In genomic region chr3:130708967-130709924, GRCm38 (mm10) we compare ENCODE assay signal across 8 mouse cellular contexts. TPM values are rescaled to one million over a fixed set of nuclear protein-coding genes. Genes with fewer than 3 reads are reported as not detected.
DNase-seq lines count a peak whose midpoint lies in the region; ATAC-seq and TF ChIP-seq lines count a peak whose summit lies in the region.

Ostc (minus strand) TSS chr3:130709444.

- peak within 1 kb of the TSS; percentile 77 for H3K4me2 ChIP-seq in embryonic facial prominence, embryonic 13.5 days
- peak within 1 kb of the TSS; percentile 72 for H3K4me2 ChIP-seq in limb, embryonic 12.5 days
- H3K4me2 ChIP-seq in midbrain, embryonic 15.5 days = peak within 1 kb of the TSS; percentile 69

- H3K9me3 ChIP-seq in embryonic facial prominence, embryonic 13.5 days = no peaks in the 10 kb centered on the region
- no peaks in the 10 kb centered on the region for H3K9me3 ChIP-seq in limb, embryonic 12.5 days
- H3K9me3 ChIP-seq in midbrain, embryonic 15.5 days = no peaks in the 10 kb centered on the region

- TF ChIP-seq CTCF in kidney, adult 2 months (conservative IDR thresholded peaks at IDR 0.05; ENCODE audit: insufficient read depth, insufficient read length, low read depth, low read length) = no peak
- TF ChIP-seq CTCF in spleen, adult 2 months (IDR thresholded peaks at IDR 0.05; ENCODE audit: extremely low read depth, insufficient read depth, insufficient read length, insufficient replicate concordance) = no peak

- peak; percentile 72 for TF ChIP-seq POLR2A in kidney, adult 2 months (IDR thresholded peaks at IDR 0.05; ENCODE audit: low read depth, low read length)
- TF ChIP-seq POLR2A in spleen, adult 2 months (IDR thresholded peaks at IDR 0.05; ENCODE audit: low read depth, low read length) = peak; percentile 88

- H3K27me3 ChIP-seq in embryonic facial prominence, embryonic 13.5 days = no peaks in the 10 kb centered on the region
- no peaks in the 10 kb centered on the region for H3K27me3 ChIP-seq in kidney, adult 2 months (replicated peaks; ENCODE audit: control insufficient read depth, insufficient read depth, low read length)
- no peaks in the 10 kb centered on the region for H3K27me3 ChIP-seq in limb, embryonic 12.5 days
- no peaks in the 10 kb centered on the region for H3K27me3 ChIP-seq in midbrain, embryonic 15.5 days (replicated peaks)
- no peaks in the 10 kb centered on the region for H3K27me3 ChIP-seq in spleen, adult 2 months (ENCODE audit: control insufficient read depth, insufficient read depth, low read length)

- peak within 1 kb of the TSS; percentile 89 for H3K27ac ChIP-seq in embryonic facial prominence, embryonic 13.5 days
- peak within 1 kb of the TSS; percentile 70; the same call in 1 of the 2 replicates for H3K27ac ChIP-seq in kidney, adult 2 months (ENCODE audit: insufficient read depth, low read depth, low read length)
- H3K27ac ChIP-seq in limb, embryonic 12.5 days = peak within 1 kb of the TSS; percentile 88
- H3K27ac ChIP-seq in midbrain, embryonic 15.5 days = peak within 1 kb of the TSS; percentile 87
- H3K27ac ChIP-seq in spleen, adult 2 months (ENCODE audit: insufficient read depth, low read length) = peak within 1 kb of the TSS; percentile 94

- H3K4me3 ChIP-seq in embryonic facial prominence, embryonic 13.5 days = peak within 1 kb of the TSS; percentile 84
- H3K4me3 ChIP-seq in kidney, adult 2 months (ENCODE audit: insufficient read depth, low read depth, low read length) = peak within 1 kb of the TSS; percentile 95
- H3K4me3 ChIP-seq in limb, embryonic 12.5 days (replicated peaks) = peak within 1 kb of the TSS; percentile 76
- H3K4me3 ChIP-seq in midbrain, embryonic 15.5 days = peak within 1 kb of the TSS; percentile 62
- H3K4me3 ChIP-seq in spleen, adult 2 months (ENCODE audit: extremely low read depth, insufficient read depth, insufficient read length) = peak within 1 kb of the TSS; percentile 99

- peak; percentile 92 for ATAC-seq in embryonic facial prominence, embryonic 13.5 days (ENCODE audit: insufficient number of reproducible peaks, insufficient read depth, low FRiP score, low TSS enrichment, low read depth)
- peak; percentile 94 for ATAC-seq in limb, embryonic 12.5 days (ENCODE audit: insufficient number of reproducible peaks, insufficient read depth, low FRiP score, low TSS enrichment, low read depth)
- ATAC-seq in midbrain, embryonic 15.5 days (replicated peaks) = peak; percentile 97

- under 1% methylated on average over 45 of the region's 45 CpGs for WGBS in embryonic facial prominence, embryonic 13.5 days
- WGBS in kidney, adult 2 months = under 1% methylated on average over 45 of the region's 45 CpGs
- under 1% methylated on average over 45 of the region's 45 CpGs for WGBS in limb, embryonic 12.5 days
- WGBS in midbrain, embryonic 15.5 days = under 1% methylated on average over 45 of the region's 45 CpGs
- under 1% methylated on average over 45 of the region's 45 CpGs for WGBS in spleen, adult 2 months

- peak; percentile 88 for DNase-seq in 3134 (ENCODE audit: extremely low read depth, insufficient read length, low spot score)
- peak; percentile 97 for DNase-seq in adrenal gland, postnatal 36 days
- DNase-seq in heart, adult 18-20 months = peak; percentile 97 to 98
- DNase-seq in kidney, adult 2 months = peak; percentile 99
- peak; percentile 95 to 97 for DNase-seq in spleen, adult 2 months (ENCODE audit: low read depth in 1 of 2, low spot score in 2 of 2)

- peaks cover 21% of the 10 kb centered on the region for H3K4me1 ChIP-seq in embryonic facial prominence, embryonic 13.5 days
- H3K4me1 ChIP-seq in kidney, adult 2 months (ENCODE audit: control insufficient read depth, insufficient read depth, low read length) = peaks cover 8% of the 10 kb centered on the region; the same call in 1 of the 2 replicates
- H3K4me1 ChIP-seq in limb, embryonic 12.5 days (replicated peaks) = peaks cover 13% of the 10 kb centered on the region
- H3K4me1 ChIP-seq in midbrain, embryonic 15.5 days = peaks cover 22% of the 10 kb centered on the region
- H3K4me1 ChIP-seq in spleen, adult 2 months (ENCODE audit: control insufficient read depth, insufficient read depth, insufficient read length) = no peaks in the 10 kb centered on the region; the same call in 1 of the 2 replicates

- H3K9ac ChIP-seq in embryonic facial prominence, embryonic 13.5 days = peak within 1 kb of the TSS; percentile 89
- peak within 1 kb of the TSS; percentile 77 for H3K9ac ChIP-seq in limb, embryonic 12.5 days (replicated peaks)
- H3K9ac ChIP-seq in midbrain, embryonic 15.5 days = peak within 1 kb of the TSS; percentile 79

- 0 out of 2 replicates have a peak, but pooled peaks cover 3% of the 10 kb centered on the region for H3K36me3 ChIP-seq in embryonic facial prominence, embryonic 13.5 days
- no peaks in the 10 kb centered on the region for H3K36me3 ChIP-seq in kidney, adult 2 months (ENCODE audit: control insufficient read depth, insufficient read depth, low read length)
- peaks cover 11% of the 10 kb centered on the region for H3K36me3 ChIP-seq in limb, embryonic 12.5 days
- no peaks in the 10 kb centered on the region for H3K36me3 ChIP-seq in midbrain, embryonic 15.5 days (replicated peaks)
- H3K36me3 ChIP-seq in spleen, adult 2 months (ENCODE audit: control insufficient read depth, insufficient read depth, low read length) = no peaks in the 10 kb centered on the region

RNA-seq across cellular contexts. Expression of gene Ostc, which starts in this region (rescaled TPM):
- total RNA-seq in adrenal gland, postnatal 36 days (2021) = 100 to 1,000 TPM; 111 to 122 TPM
- polyA plus RNA-seq in embryonic facial prominence, embryonic 13.5 days (2015; fragmentation: Nextera tagmentation; extraction: Ambion mirVana) = 407 and 439 TPM in 2 replicates
- total RNA-seq in heart, adult 18-20 months (2021) = 10 to 100 TPM; 46.2 to 50.8 TPM
- 34.1 and 39.8 TPM in 2 replicates for polyA plus RNA-seq in kidney, adult 2 months (2012; rRNA removed)
- 358 and 373 TPM in 2 replicates for polyA plus RNA-seq in limb, embryonic 12.5 days (2016; fragmentation: Nextera tagmentation; extraction: Ambion mirVana)
- polyA plus RNA-seq in midbrain, embryonic 15.5 days (2015; fragmentation: Nextera tagmentation; extraction: Ambion mirVana) = 198 and 209 TPM in 2 replicates
- polyA plus RNA-seq in spleen, adult 2 months (2012; rRNA removed) = 22.3 and 22.7 TPM in 2 replicates

Comparison
In these comparisons a context has a peak if more than half of its experiments do, and no peak if none do; other contexts are left out.
1. Peak in every context shown above with its lines: DNase-seq, ATAC-seq, H3K4me3 ChIP-seq and H3K27ac ChIP-seq.